Mouse (Mus musculus) CH12.LX (cell line): Measurements from ENCODE around the gene Stard13.

Experiments
- CHD2 ChIP-seq: IDR thresholded peaks from 2 replicates; pipeline ENCODE4 v1.6.1; 2011; ENCODE audit warnings: low read length, improper control_type of control experiment
- CTCF ChIP-seq, 2 experiments: IDR thresholded peaks in 1 of 2; conservative IDR thresholded peaks in 1 of 2; 2 replicates each; pipeline ENCODE4 v1.5.1; 2011 to 2012; ENCODE audit warnings: low read depth in 2 of 2, low read length in 2 of 2, improper control_type of control experiment in 1 of 2, inconsistent platforms in 1 of 2, mild to moderate bottlenecking in 1 of 2, moderate library complexity in 1 of 2
- E2F4 ChIP-seq: IDR thresholded peaks from 2 replicates; pipeline ENCODE4 v1.6.1; 2011; ENCODE audit warnings: low read depth, low read length, improper control_type of control experiment; ENCODE audit not compliant: insufficient replicate concordance
- EP300 ChIP-seq: IDR thresholded peaks from 2 replicates; pipeline ENCODE4 v1.6.1; 2011; ENCODE audit warnings: low read length, improper control_type of control experiment
- GABPA ChIP-seq: IDR thresholded peaks from 2 replicates; pipeline ENCODE4 v1.6.1; 2012; ENCODE audit warnings: low read depth, low read length, improper control_type of control experiment, inconsistent platforms; ENCODE audit not compliant: insufficient replicate concordance
- JUN ChIP-seq: IDR thresholded peaks from 2 replicates; pipeline ENCODE4 v1.6.1; 2011; ENCODE audit warnings: low read depth, mild to moderate bottlenecking, low read length, improper control_type of control experiment, moderate library complexity; ENCODE audit not compliant: insufficient read depth
- MAFK ChIP-seq: IDR thresholded peaks from 2 replicates; pipeline ENCODE4 v1.6.1; 2011; ENCODE audit warnings: low read length, improper control_type of control experiment; ENCODE audit not compliant: insufficient replicate concordance
- MAZ ChIP-seq: IDR thresholded peaks from 2 replicates; pipeline ENCODE4 v1.6.1; 2012; ENCODE audit warnings: low read depth, mild to moderate bottlenecking, inconsistent platforms, low read length, improper control_type of control experiment, moderate library complexity
- POLR2A ChIP-seq: IDR thresholded peaks from 2 replicates; pipeline ENCODE4 v1.6.1; 2011; ENCODE audit warnings: low read depth, mild to moderate bottlenecking, improper control_type of control experiment, low read length
- SMC3 ChIP-seq: IDR thresholded peaks from 2 replicates; pipeline ENCODE4 v1.6.1; 2011; ENCODE audit warnings: low read depth, low read length, improper control_type of control experiment
- TCF12 ChIP-seq: IDR thresholded peaks from 2 replicates; pipeline ENCODE4 v1.6.1; 2014; ENCODE audit warnings: low read depth, mild to moderate bottlenecking, inconsistent platforms, low read length, improper control_type of control experiment
- UBTF ChIP-seq: IDR thresholded peaks from 2 replicates; pipeline ENCODE4 v1.6.1; 2012; ENCODE audit warnings: low read depth, mild to moderate bottlenecking, inconsistent platforms, low read length, improper control_type of control experiment, moderate library complexity

DNA sequence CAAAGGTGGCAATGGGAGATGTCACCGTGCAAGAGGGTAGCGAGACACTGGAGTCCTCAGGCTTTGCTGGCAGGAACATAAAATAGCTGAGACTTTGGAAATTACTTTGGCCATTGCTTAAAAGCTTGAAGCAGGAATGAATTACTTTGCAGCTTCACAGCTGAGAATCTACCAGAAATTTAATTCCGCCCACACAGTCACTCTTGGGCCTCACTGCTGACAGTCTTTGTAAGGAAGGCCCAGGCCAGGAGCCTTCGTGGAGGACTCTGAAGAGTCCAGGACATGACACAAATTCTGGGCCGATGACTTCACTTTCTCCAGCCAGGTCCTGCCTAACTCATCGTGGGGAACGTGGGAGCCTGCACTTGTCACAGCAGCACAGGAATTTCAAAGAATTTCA lies 211.6 kb downstream of the Stard13 start:
- TF ChIP-seq GABPA = no peak
- no peak for TF ChIP-seq MAFK
- no peak for TF ChIP-seq CTCF (conservative IDR thresholded peaks at IDR 0.05 in 1 of 2, IDR thresholded peaks at IDR 0.05 in 1 of 2; ENCODE audit: low read depth in 2 of 2, low read length in 2 of 2)
- TF ChIP-seq EP300 = no peak
- TF ChIP-seq E2F4 = no peak
- TF ChIP-seq CHD2 = no peak
- TF ChIP-seq POLR2A = no peak
- TF ChIP-seq SMC3 = no peak
- TF ChIP-seq TCF12 = no peak
- TF ChIP-seq UBTF = no peak
- TF ChIP-seq MAZ = no peak
- TF ChIP-seq JUN = no peak
